Mouse (Mus musculus): ENCODE data around the gene Camsap1.

The Camsap1 gene

GRCm38 (mm10) chr2:25983159-25983907 lies at the start of gene Camsap1:
TSS of gene Camsap1 (minus strand) at chr2:25983282.
- DNase-seq, result peak; percentile 100

GRCm38 (mm10) chr2:26030288-26030687 lies 47.2 kb upstream of the Camsap1 start:
- DNase-seq, result no peak

- DNase-seq, result peak; percentile 39
These were observed 41.3 kb upstream of the Camsap1 start for GRCm38 (mm10) chr2:26024138-26025075.

GRCm38 (mm10) chr2:26022626-26023025 lies 39.5 kb upstream of the Camsap1 start:
- DNase-seq, result no peak

- no peak for DNase-seq
These were observed 39.1 kb upstream of the Camsap1 start for GRCm38 (mm10) chr2:26022258-26022565.

- peak; percentile 94 for DNase-seq
These were observed 38.6 kb upstream of the Camsap1 start, which contains the start of gene Ubac1 for GRCm38 (mm10) chr2:26021561-26022257. TSS of gene Ubac1 (minus strand) at chr2:26021747.

GRCm38 (mm10) chr2:26020714-26021560 lies 37.9 kb upstream of the Camsap1 start:
- no peak for DNase-seq

- DNase-seq, result no peak
These were observed 36.8 kb upstream of the Camsap1 start for GRCm38 (mm10) chr2:26019923-26020322.

GRCm38 (mm10) chr2:26017326-26017725 lies 34.2 kb upstream of the Camsap1 start:
- DNase-seq, result no peak

GRCm38 (mm10) chr2:26013674-26014073 lies 30.6 kb upstream of the Camsap1 start:
- no peak for DNase-seq

GRCm38 (mm10) chr2:26011420-26011819 lies 28.3 kb upstream of the Camsap1 start:
- DNase-seq, result no peak

GRCm38 (mm10) chr2:26002001-26002400 lies 18.9 kb upstream of the Camsap1 start:
- DNase-seq, result no peak

GRCm38 (mm10) chr2:26001136-26001535 lies 18.1 kb upstream of the Camsap1 start:
- no peak for DNase-seq

GRCm38 (mm10) chr2:25997716-25998115 lies 14.6 kb upstream of the Camsap1 start:
- DNase-seq, result no peak

- no peak for DNase-seq
These were observed 11.7 kb upstream of the Camsap1 start for GRCm38 (mm10) chr2:25994791-25995190.

GRCm38 (mm10) chr2:25992285-25992684 lies 9.2 kb upstream of the Camsap1 start:
- DNase-seq, result no peak

- DNase-seq, result no peak
These were observed 6.6 kb upstream of the Camsap1 start for GRCm38 (mm10) chr2:25989651-25990050.

- no peak for DNase-seq
These were observed 4.7 kb upstream of the Camsap1 start for GRCm38 (mm10) chr2:25987817-25988216.

- no peak for DNase-seq
These were observed 3.5 kb upstream of the Camsap1 start for GRCm38 (mm10) chr2:25986601-25987000.

- no peak for DNase-seq
These were observed 523 bp downstream of the Camsap1 start for GRCm38 (mm10) chr2:25982426-25983091.

- peak; percentile 40 for DNase-seq
These were observed 1.0 kb downstream of the Camsap1 start for GRCm38 (mm10) chr2:25982052-25982425.

GRCm38 (mm10) chr2:25978997-25979396 lies 4.1 kb downstream of the Camsap1 start:
- no peak for DNase-seq

All from layer of hippocampus, adult 9-11 months (tissue).